Mouse (Mus musculus) testis, adult 2 months (tissue): ENCODE measurements around the gene Lgals7.

Experiments
- CTCF ChIP-seq: fragments of 200-500 bp; IDR thresholded peaks from 2 replicates; pipeline ENCODE4 v1.5.1; 2012; ENCODE audit warnings: low read depth, mild to moderate bottlenecking, inconsistent platforms, low read length, moderate library complexity; ENCODE audit not compliant: control insufficient read depth, insufficient read depth, insufficient replicate concordance
- POLR2A ChIP-seq: fragments of 200-500 bp; IDR thresholded peaks from 2 replicates; pipeline ENCODE4 v1.6.1; 2012; ENCODE audit warnings: low read depth, mild to moderate bottlenecking, inconsistent platforms, low read length, moderate library complexity; ENCODE audit not compliant: control insufficient read depth

DNA sequence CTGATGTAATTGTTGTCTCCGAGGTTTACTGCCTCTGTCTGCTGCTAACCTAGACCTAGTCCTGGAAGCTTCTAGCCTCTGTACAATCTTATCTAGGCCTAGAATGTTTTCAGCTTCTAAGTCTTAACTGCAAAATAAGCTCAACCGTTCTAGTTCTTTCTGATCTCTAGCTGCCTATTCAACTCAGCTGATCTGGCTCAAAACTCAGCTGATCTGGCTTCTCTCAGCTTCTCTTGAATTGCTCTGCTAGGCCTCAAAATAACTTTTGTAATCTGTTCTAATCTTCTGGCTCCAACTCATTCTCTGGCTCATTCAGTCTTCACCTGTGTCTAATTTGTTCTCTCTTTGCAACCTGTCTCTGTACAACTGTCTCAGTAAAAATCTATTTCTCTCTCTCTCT is 10.9 kb downstream of the Lgals7 start:
- no peak for TF ChIP-seq CTCF
- no peak for TF ChIP-seq POLR2A
